Comparison of ENCODE assay signal across 9 mouse cellular contexts in genomic region chr5:104068751-104069150, GRCm38 (mm10). TPM values are rescaled to one million over a fixed set of nuclear protein-coding genes. Genes with fewer than 3 reads are reported as not detected.
DNase-seq lines count a peak whose midpoint lies in the region; ATAC-seq and TF ChIP-seq lines count a peak whose summit lies in the region.
"Had no signal": no experiment of that assay in that cellular context is flagged by ENCODE, and none has a peak within 500 bp of the region (broad histone marks: within the 10 kb centered on the region; RNA-seq: fewer than 3 reads in every experiment).

No protein-coding gene starts in this region.

- ATAC-seq in heart, postnatal 0 days (ENCODE audit: insufficient read depth, low read depth): no peak
- no peak for ATAC-seq in midbrain, embryonic 14.5 days (ENCODE audit: low FRiP score, low TSS enrichment)
- no peak for ATAC-seq in midbrain, embryonic 11.5 days (ENCODE audit: low FRiP score)
- ATAC-seq in stomach, postnatal 0 days (ENCODE audit: low FRiP score, low TSS enrichment): no peak
- no peak for ATAC-seq in forebrain, embryonic 16.5 days

- H3K27me3 ChIP-seq in heart, postnatal 0 days (ENCODE audit: control insufficient read depth, insufficient read depth, low read length): no peaks in the 10 kb centered on the region
- no peaks in the 10 kb centered on the region for H3K27me3 ChIP-seq in midbrain, embryonic 14.5 days (ENCODE audit: control insufficient read depth, insufficient read depth, low read length)
- no peaks in the 10 kb centered on the region; the same call in 1 of the 2 replicates for H3K27me3 ChIP-seq in midbrain, embryonic 11.5 days (ENCODE audit: control insufficient read depth, insufficient read depth, low read length)
- H3K27me3 ChIP-seq in stomach, postnatal 0 days (ENCODE audit: control insufficient read depth, insufficient read depth, low read length): no peaks in the 10 kb centered on the region
- H3K27me3 ChIP-seq in forebrain, embryonic 16.5 days (replicated peaks; ENCODE audit: control insufficient read depth, insufficient read depth, low read length): no peaks in the 10 kb centered on the region
- H3K27me3 ChIP-seq: heart, embryonic 13.5 days had no signal

- H3K9me3 ChIP-seq in heart, postnatal 0 days (replicated peaks; ENCODE audit: control insufficient read depth, low read length): no peaks in the 10 kb centered on the region
- no peaks in the 10 kb centered on the region for H3K9me3 ChIP-seq in midbrain, embryonic 14.5 days (ENCODE audit: control insufficient read depth, low read length)
- H3K9me3 ChIP-seq in midbrain, embryonic 11.5 days (ENCODE audit: control insufficient read depth, low read length): no peaks in the 10 kb centered on the region
- no peaks in the 10 kb centered on the region for H3K9me3 ChIP-seq in stomach, postnatal 0 days (ENCODE audit: control insufficient read depth, low read length)
- H3K9me3 ChIP-seq in forebrain, embryonic 16.5 days (ENCODE audit: control insufficient read depth, low read length): no peaks in the 10 kb centered on the region
- H3K9me3 ChIP-seq: heart, embryonic 13.5 days had no signal

- no peaks in the 10 kb centered on the region for H3K4me1 ChIP-seq in heart, postnatal 0 days (ENCODE audit: control insufficient read depth, insufficient read depth)
- 0 out of 2 replicates have a peak, but pooled peaks cover 6% of the 10 kb centered on the region for H3K4me1 ChIP-seq in midbrain, embryonic 14.5 days (ENCODE audit: control insufficient read depth, insufficient read depth, low read length)
- H3K4me1 ChIP-seq in midbrain, embryonic 11.5 days (ENCODE audit: control insufficient read depth, insufficient read depth, low read length): peaks cover 9% of the 10 kb centered on the region
- no peaks in the 10 kb centered on the region for H3K4me1 ChIP-seq in stomach, postnatal 0 days (replicated peaks; ENCODE audit: control insufficient read depth, insufficient read depth)
- peaks cover 3% of the 10 kb centered on the region; the same call in 1 of the 2 replicates for H3K4me1 ChIP-seq in forebrain, embryonic 16.5 days (replicated peaks; ENCODE audit: control insufficient read depth, insufficient read depth, low read length)

- 82% methylated on average over 7 of the region's 7 CpGs for WGBS in heart, postnatal 0 days
- WGBS in midbrain, embryonic 14.5 days: 84% methylated on average over 7 of the region's 7 CpGs
- WGBS in midbrain, embryonic 11.5 days: 84% methylated on average over 7 of the region's 7 CpGs
- 86% methylated on average over 7 of the region's 7 CpGs for WGBS in stomach, postnatal 0 days
- WGBS in forebrain, embryonic 16.5 days: 83% methylated on average over 7 of the region's 7 CpGs

- peaks cover 13% of the 10 kb centered on the region for H3K36me3 ChIP-seq in heart, postnatal 0 days (replicated peaks; ENCODE audit: control insufficient read depth, insufficient read depth, low read length)
- peaks cover 8% of the 10 kb centered on the region; the same call in 1 of the 2 replicates for H3K36me3 ChIP-seq in midbrain, embryonic 14.5 days (ENCODE audit: control insufficient read depth, insufficient read depth, low read length)
- H3K36me3 ChIP-seq in midbrain, embryonic 11.5 days (ENCODE audit: control insufficient read depth, insufficient read depth, low read length): no peaks in the 10 kb centered on the region
- H3K36me3 ChIP-seq in stomach, postnatal 0 days (ENCODE audit: control insufficient read depth, insufficient read depth, low read length): no peaks in the 10 kb centered on the region
- 0 out of 2 replicates have a peak, but pooled peaks cover 2% of the 10 kb centered on the region for H3K36me3 ChIP-seq in forebrain, embryonic 16.5 days (ENCODE audit: control insufficient read depth, insufficient read depth)

- TF ChIP-seq EP300 in heart, postnatal 0 days (IDR thresholded peaks at IDR 0.05; ENCODE audit: low read depth): no peak
- no peak for TF ChIP-seq EP300 in stomach, postnatal 0 days (optimal IDR thresholded peaks at IDR 0.05)

- peak; percentile 69 for TF ChIP-seq CTCF in heart, postnatal 0 days (IDR thresholded peaks at IDR 0.05; ENCODE audit: low read depth)
- peak; percentile 75 for TF ChIP-seq CTCF in stomach, postnatal 0 days (IDR thresholded peaks at IDR 0.05; ENCODE audit: low read depth)

- DNase-seq in heart, postnatal 0 days (ENCODE audit: low spot score): no peak
- DNase-seq in heart, adult 9 months (ENCODE audit: low spot score in 2 of 2): no peak
- peak; percentile 49 for DNase-seq in midbrain, embryonic 14.5 days
- DNase-seq in midbrain, embryonic 11.5 days (ENCODE audit: low spot score, missing footprints): no peak
- peak; percentile 60 for DNase-seq in embryo, embryonic 10.5 days (ENCODE audit: low spot score)
- peak; percentile 52 for DNase-seq in stomach, postnatal 0 days (ENCODE audit: low spot score)
- no peak for DNase-seq in ovary, adult 18-20 months (ENCODE audit: low spot score)

- no peak overlapping the region for H3K4me3 ChIP-seq in heart, postnatal 0 days (ENCODE audit: low read depth, low read length)
- H3K4me3 ChIP-seq in midbrain, embryonic 14.5 days (replicated peaks; ENCODE audit: low read depth, low read length): no peak overlapping the region
- no peak overlapping the region for H3K4me3 ChIP-seq in midbrain, embryonic 11.5 days (ENCODE audit: low read depth, low read length)
- H3K4me3 ChIP-seq in stomach, postnatal 0 days (ENCODE audit: low read depth, low read length): no peak overlapping the region
- no peak overlapping the region for H3K4me3 ChIP-seq in forebrain, embryonic 16.5 days (replicated peaks; ENCODE audit: low read length)
- H3K4me3 ChIP-seq: heart, embryonic 13.5 days had no signal

- H3K4me2 ChIP-seq in heart, postnatal 0 days (ENCODE audit: low read depth, low read length): no peak overlapping the region
- H3K4me2 ChIP-seq in midbrain, embryonic 14.5 days (ENCODE audit: low read length): no peak overlapping the region
- H3K4me2 ChIP-seq in midbrain, embryonic 11.5 days: no peak overlapping the region
- H3K4me2 ChIP-seq in stomach, postnatal 0 days (replicated peaks; ENCODE audit: low read depth): no peak overlapping the region
- H3K4me2 ChIP-seq in forebrain, embryonic 16.5 days (ENCODE audit: low read length): no peak overlapping the region
- H3K4me2 ChIP-seq: heart, embryonic 13.5 days had no signal

- no peak overlapping the region for H3K27ac ChIP-seq in heart, postnatal 0 days (ENCODE audit: low read depth)
- no peak overlapping the region for H3K27ac ChIP-seq in midbrain, embryonic 14.5 days (replicated peaks; ENCODE audit: low read depth, low read length)
- H3K27ac ChIP-seq in midbrain, embryonic 11.5 days (ENCODE audit: low read depth, low read length): no peak overlapping the region
- H3K27ac ChIP-seq in stomach, postnatal 0 days (replicated peaks): no peak overlapping the region
- no peak overlapping the region for H3K27ac ChIP-seq in forebrain, embryonic 16.5 days (ENCODE audit: low read length)
- H3K27ac ChIP-seq: heart, embryonic 13.5 days had no signal

- no peak overlapping the region for H3K9ac ChIP-seq in heart, postnatal 0 days (replicated peaks; ENCODE audit: low read depth, low read length)
- H3K9ac ChIP-seq in midbrain, embryonic 14.5 days (replicated peaks; ENCODE audit: low read length): no peak overlapping the region
- H3K9ac ChIP-seq in midbrain, embryonic 11.5 days (ENCODE audit: low read length): no peak overlapping the region
- H3K9ac ChIP-seq in stomach, postnatal 0 days (ENCODE audit: low read length): no peak overlapping the region
- no peak overlapping the region for H3K9ac ChIP-seq in forebrain, embryonic 16.5 days (replicated peaks; ENCODE audit: low read depth, low read length)
- H3K9ac ChIP-seq: heart, embryonic 13.5 days had no signal

RNA-seq across cellular contexts. Expression of gene Gm17660, which starts 8.7 kb away (rescaled TPM):
- not detected in 2 replicates for total RNA-seq in heart, postnatal 0 days (2014; rRNA removed; ENCODE audit: low replicate concordance)
- not detected in 2 replicates for polyA plus RNA-seq in heart, postnatal 0 days (2015; fragmentation: Nextera tagmentation; extraction: Ambion mirVana)
- polyA plus RNA-seq in midbrain, embryonic 14.5 days (2014; fragmentation: Nextera tagmentation; extraction: Ambion mirVana): not detected in 2 replicates
- 0.29 TPM in 1 of 2 replicates, not detected in the other for polyA plus RNA-seq in midbrain, embryonic 11.5 days (2014; fragmentation: Nextera tagmentation; extraction: Ambion mirVana)
- 0.35 TPM in 1 of 2 replicates, not detected in the other for polyA plus RNA-seq in stomach, postnatal 0 days (2015; fragmentation: Nextera tagmentation; extraction: Ambion mirVana)
- polyA plus RNA-seq in forebrain, embryonic 16.5 days (2015; fragmentation: Nextera tagmentation; extraction: Ambion mirVana): not detected in 2 replicates
- polyA plus RNA-seq: heart, embryonic 13.5 days had no signal

RNA-seq across cellular contexts. Expression of gene Nudt9, which starts 22.6 kb away (rescaled TPM):
- 39.6 and 62.9 TPM in 2 replicates for total RNA-seq in heart, postnatal 0 days (2014; rRNA removed; ENCODE audit: low replicate concordance)
- 51.0 and 52.5 TPM in 2 replicates for polyA plus RNA-seq in heart, postnatal 0 days (2015; fragmentation: Nextera tagmentation; extraction: Ambion mirVana)
- polyA plus RNA-seq in midbrain, embryonic 14.5 days (2014; fragmentation: Nextera tagmentation; extraction: Ambion mirVana): 56.0 and 56.1 TPM in 2 replicates
- polyA plus RNA-seq in midbrain, embryonic 11.5 days (2014; fragmentation: Nextera tagmentation; extraction: Ambion mirVana): 61.8 and 64.7 TPM in 2 replicates
- 53.0 and 57.1 TPM in 2 replicates for polyA plus RNA-seq in stomach, postnatal 0 days (2015; fragmentation: Nextera tagmentation; extraction: Ambion mirVana)
- 55.9 and 57.8 TPM in 2 replicates for polyA plus RNA-seq in forebrain, embryonic 16.5 days (2015; fragmentation: Nextera tagmentation; extraction: Ambion mirVana)

RNA-seq across cellular contexts. Expression of gene Sparcl1, which starts 44.8 kb away (rescaled TPM):
- total RNA-seq in heart, postnatal 0 days (2014; rRNA removed; ENCODE audit: low replicate concordance): 123 and 168 TPM in 2 replicates
- polyA plus RNA-seq in heart, postnatal 0 days (2015; fragmentation: Nextera tagmentation; extraction: Ambion mirVana): 97.3 and 99.0 TPM in 2 replicates
- polyA plus RNA-seq in midbrain, embryonic 14.5 days (2014; fragmentation: Nextera tagmentation; extraction: Ambion mirVana): 118 and 147 TPM in 2 replicates
- 49.8 and 58.3 TPM in 2 replicates for polyA plus RNA-seq in midbrain, embryonic 11.5 days (2014; fragmentation: Nextera tagmentation; extraction: Ambion mirVana)
- polyA plus RNA-seq in stomach, postnatal 0 days (2015; fragmentation: Nextera tagmentation; extraction: Ambion mirVana): 206 and 241 TPM in 2 replicates
- 110 and 137 TPM in 2 replicates for polyA plus RNA-seq in forebrain, embryonic 16.5 days (2015; fragmentation: Nextera tagmentation; extraction: Ambion mirVana)

RNA-seq across cellular contexts. Expression of gene Hsd17b11, which starts 47.0 kb away (rescaled TPM):
- 6.2 and 14.3 TPM in 2 replicates for total RNA-seq in heart, postnatal 0 days (2014; rRNA removed; ENCODE audit: low replicate concordance)
- polyA plus RNA-seq in heart, postnatal 0 days (2015; fragmentation: Nextera tagmentation; extraction: Ambion mirVana): 4.4 and 5.9 TPM in 2 replicates
- polyA plus RNA-seq in midbrain, embryonic 14.5 days (2014; fragmentation: Nextera tagmentation; extraction: Ambion mirVana): 1.7 and 1.8 TPM in 2 replicates
- polyA plus RNA-seq in midbrain, embryonic 11.5 days (2014; fragmentation: Nextera tagmentation; extraction: Ambion mirVana): 1.1 TPM in 2 replicates
- 19.1 and 20.9 TPM in 2 replicates for polyA plus RNA-seq in stomach, postnatal 0 days (2015; fragmentation: Nextera tagmentation; extraction: Ambion mirVana)
- 1.7 and 1.8 TPM in 2 replicates for polyA plus RNA-seq in forebrain, embryonic 16.5 days (2015; fragmentation: Nextera tagmentation; extraction: Ambion mirVana)

Comparison
In these comparisons a context has a peak if more than half of its experiments do, and no peak if none do; other contexts are left out.
1. DNase-seq: peak in midbrain, embryonic 14.5 days (single experiment), embryo, embryonic 10.5 days (single experiment) and stomach, postnatal 0 days (single experiment); none in heart, postnatal 0 days (single experiment), heart, adult 9 months (0 of 2), midbrain, embryonic 11.5 days (single experiment) and ovary, adult 18-20 months (single experiment).